Mouse (Mus musculus) layer of hippocampus, postnatal 10 days (tissue): ENCODE data around the gene Tceal3. TPM values are rescaled to one million over a fixed set of nuclear protein-coding genes. Genes with fewer than 3 reads are reported as not detected.
"Not testable (repeated sequence)": the region's sequence is repeated elsewhere in the genome, so short reads cannot be mapped to it uniquely, and the experiment has no call there.

Experiments used
- DNase-seq, 2 experiments: peaks; one replicate each; pipeline ENCODE4 v3.0.0; 2021; ENCODE audit warnings: low spot score in 2 of 2
- long read RNA-seq: library from polyadenylated mRNA; stranded (forward); transcript quantifications from one replicate; pipeline ENCODE4 v2.0.0, GENCODE M21; 2023
- total RNA-seq, 2 experiments: library from RNA; stranded (reverse); gene quantifications; 2 replicates each; pipeline ENCODE4 v1.2.3; 2021

Tceal3 gene
- 100 to 1,000 TPM; 138 to 140 TPM for total RNA-seq
- long read RNA-seq, transcript Tceal3-201 (3 exons, 1,116 nt), result major isoform, 97 of 135 reads
- long read RNA-seq, transcript Tceal3-205 (5 exons, 447 nt), result minor isoform, 7 of 135 reads
- long read RNA-seq, partial matches to known transcripts, result 2 of 135 reads
- long read RNA-seq, other reads (novel, unspliced or antisense), result 22 of 135 reads

DNA sequence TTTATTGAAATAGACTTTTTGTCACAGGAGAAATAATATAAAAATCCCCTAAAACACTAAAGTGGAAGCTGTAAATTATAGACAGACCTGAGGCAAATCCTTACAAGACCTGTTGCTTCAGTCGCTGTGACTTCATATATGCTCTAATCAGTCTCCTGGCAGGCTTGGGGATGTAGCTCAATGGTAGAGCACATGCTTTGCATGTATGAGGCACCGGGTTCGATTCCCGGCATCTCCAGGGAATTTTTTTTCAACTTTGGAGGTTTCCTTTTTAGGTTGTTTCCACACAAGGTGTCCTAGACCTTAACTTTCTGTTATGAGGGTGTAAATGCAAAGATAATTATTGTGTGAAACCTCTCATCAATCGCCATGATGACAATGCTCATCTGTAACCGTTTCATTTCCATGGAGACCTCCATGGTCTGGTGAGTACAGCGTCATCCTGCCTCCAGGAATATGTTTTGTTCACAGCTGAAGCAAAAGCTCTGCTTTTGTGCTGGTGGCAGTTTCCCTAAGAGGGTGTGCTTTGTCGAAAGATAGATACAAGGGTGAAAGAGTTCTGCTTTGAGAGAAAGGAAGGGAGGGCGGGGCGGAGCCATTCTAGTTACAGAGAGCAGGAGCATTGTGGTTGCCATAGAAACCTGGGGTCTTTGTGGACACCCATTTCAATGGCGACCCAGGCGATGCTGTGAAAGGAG, at the start of gene Tceal3:
Gene Tceal3, plus strand, starts transcription at position 644 of the 698 bp plus-strand sequence.
- DNase-seq, result peak; percentile 69 to 70

DNA sequence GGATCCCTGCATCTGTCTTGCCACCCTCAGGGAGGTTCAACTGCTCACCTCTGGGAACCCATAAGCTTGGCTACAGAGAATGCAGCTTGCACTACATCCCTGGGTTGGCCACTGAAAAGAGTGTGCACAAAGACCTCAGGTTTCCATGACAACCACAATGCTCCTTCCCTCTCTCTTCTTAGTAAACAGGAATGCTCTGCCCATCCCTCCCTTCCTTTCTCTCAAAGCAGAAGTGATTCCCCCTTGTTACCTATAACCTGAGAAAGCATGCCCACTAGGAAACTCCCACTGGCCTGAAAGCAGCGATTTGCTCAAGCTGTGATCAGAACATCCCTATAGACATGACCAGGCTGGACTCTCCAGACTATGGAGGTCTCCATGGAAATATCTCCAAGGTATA, 46.7 kb upstream of the Tceal3 start, which contains the start of gene Kir3dl2:
Gene Kir3dl2, minus strand, starts transcription at position 101 of the 400 bp plus-strand sequence.
- not testable (repeated sequence) for DNase-seq

DNA sequence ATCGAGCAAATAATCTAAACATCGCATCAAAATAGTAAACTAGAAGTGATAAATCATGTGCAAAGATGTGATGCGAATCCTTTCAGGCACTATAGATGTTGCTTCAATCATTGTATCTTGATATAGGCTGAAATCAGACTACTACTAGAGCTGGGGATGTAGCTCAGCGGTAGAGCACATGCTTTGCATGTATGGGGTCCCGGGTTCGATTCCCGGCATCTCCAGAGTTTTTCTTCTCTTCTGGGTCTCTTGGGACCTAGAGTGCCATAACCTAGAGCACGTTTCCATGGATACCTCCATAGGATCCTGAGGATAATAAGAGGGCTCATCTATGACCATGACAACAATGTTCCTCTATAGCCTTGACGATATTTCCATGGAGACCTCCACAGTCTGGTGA, 21.5 kb upstream of the Tceal3 start:
- DNase-seq, result not testable (repeated sequence)

DNA sequence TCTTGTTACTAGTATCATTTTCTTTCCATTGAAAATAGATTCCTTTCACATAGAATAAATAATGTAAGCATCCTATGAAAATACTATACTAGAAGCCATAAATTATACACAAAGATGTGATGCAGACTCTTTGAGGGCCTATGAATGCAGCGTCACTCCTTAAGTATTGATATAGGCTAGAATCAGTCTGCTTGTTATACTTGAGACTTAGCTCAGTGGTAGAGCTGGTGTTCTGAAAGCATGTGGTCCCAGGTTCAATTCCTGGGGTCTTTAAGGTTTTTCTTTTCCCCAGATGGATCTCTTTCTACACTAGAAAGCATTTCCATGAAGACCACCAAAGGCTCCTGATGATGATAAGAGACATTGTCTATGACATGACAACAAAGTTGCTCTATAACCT, 6.0 kb upstream of the Tceal3 start:
- DNase-seq, result no peak

DNA sequence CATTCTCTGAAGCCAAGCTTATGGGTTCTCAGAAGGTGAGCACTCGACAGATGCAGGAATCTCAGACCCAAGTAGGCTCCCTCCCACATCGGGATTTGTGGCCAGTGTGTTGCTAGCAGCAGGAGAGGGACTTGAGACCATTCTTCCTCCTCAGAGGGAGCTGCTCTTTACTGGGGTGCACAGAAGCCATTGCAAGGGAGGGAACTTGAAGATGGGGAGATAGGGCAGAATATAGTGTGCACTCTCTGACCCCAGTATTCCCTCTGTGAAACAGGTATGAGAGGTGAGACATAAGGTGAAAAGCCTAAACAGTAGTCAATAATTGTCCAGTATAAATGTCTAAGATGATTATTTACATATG, 235 bp downstream of the Tceal3 start:
- DNase-seq, result peak in 1 of 2 experiments; percentile 49

DNA sequence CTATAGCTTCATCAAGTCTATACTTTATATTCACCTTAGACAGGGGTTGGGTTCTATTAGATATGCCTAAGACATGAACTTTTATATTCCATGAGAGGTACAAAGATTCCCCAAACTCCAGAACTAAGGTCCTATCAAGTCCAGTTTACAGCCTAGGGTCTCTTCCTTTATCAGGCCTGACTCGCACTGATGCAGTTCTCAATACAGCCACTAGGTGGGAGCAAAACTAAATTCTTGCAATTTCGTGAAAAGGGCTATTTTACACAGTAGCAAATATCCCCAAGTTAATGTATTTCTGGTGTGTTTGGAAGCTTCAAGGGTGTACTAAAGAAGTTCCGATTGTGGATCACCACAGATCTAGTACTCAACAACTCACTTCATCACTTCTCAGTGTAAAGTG, 8.8 kb downstream of the Tceal3 start:
- DNase-seq, result peak; percentile 46 to 62

DNA sequence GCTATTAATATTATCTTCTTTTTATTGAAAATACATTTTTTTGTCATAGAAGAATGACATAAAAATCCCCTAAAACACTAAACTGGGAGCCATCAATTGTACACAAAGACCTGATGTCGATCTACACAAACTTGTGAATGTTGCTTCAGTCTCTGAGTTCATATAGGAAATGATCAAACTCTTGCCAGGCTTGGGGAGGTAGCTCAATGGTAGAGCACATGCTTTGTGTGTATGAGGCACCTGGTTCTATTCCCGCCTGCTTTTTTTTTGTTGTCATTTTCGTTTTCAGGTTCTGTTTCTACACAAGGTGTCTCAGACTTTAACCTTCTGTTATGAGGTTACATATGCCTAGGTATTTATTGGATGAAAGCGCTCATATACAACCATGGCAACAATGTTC, 16.3 kb downstream of the Tceal3 start:
- DNase-seq, result no peak

DNA sequence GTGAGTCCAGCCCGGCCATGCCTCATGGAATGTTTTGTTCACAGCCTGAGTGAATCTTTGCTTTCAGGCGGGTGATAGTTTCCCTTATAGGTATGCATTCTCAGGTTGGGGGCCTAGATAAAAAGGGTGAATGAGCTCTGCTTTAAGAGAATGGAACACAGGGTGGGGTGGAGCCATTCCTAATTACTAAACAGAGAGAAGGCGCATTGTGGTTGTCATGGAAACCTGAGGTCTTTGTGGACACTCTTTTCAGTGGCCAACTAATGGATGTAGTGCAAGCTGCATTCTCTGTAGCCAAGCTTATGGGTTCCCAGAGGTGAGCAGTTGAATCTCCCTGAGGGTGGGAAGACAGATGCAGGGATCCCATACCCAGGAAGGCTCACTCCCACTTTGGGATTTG, 16.8 kb downstream of the Tceal3 start:
- no peak for DNase-seq

DNA sequence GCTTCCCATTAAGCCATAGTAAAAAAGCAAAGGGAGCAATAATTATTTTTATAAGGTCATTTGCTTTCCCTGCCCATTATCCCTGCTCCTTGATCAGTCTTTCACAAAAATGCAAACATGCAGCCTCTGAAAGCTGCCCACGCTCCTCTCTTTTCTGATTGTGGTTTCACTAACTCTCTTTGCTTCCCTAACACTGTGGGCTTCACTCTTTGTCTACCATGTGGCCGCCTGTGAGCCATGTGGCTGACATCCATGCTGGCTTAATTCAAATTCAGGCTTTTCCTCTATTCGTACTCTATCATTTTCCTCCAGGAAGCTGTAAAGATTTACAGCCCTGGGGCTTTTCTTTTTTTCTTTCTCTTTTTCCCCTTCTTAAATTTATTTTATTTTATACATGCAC, 20.7 kb downstream of the Tceal3 start:
- no peak for DNase-seq

DNA sequence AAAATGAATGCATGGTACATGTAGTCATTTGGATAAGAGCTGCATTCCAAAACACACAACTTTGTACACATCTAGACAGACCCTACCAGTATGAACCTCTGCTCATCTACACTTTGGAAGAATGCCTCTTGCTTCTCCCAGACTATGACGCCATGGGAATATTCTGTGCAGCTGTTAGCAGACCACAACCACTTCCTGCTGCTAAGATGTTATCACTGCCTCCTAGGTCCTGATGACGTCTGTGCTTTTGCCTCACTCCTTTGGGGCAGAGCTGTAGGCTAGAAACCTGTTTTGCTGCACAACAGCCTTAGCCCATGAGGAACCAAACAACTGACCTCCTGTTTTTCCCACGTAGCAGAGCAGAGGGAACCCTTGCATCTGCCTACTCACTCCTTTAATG, 25.2 kb downstream of the Tceal3 start:
- DNase-seq, result not testable (repeated sequence)

DNA sequence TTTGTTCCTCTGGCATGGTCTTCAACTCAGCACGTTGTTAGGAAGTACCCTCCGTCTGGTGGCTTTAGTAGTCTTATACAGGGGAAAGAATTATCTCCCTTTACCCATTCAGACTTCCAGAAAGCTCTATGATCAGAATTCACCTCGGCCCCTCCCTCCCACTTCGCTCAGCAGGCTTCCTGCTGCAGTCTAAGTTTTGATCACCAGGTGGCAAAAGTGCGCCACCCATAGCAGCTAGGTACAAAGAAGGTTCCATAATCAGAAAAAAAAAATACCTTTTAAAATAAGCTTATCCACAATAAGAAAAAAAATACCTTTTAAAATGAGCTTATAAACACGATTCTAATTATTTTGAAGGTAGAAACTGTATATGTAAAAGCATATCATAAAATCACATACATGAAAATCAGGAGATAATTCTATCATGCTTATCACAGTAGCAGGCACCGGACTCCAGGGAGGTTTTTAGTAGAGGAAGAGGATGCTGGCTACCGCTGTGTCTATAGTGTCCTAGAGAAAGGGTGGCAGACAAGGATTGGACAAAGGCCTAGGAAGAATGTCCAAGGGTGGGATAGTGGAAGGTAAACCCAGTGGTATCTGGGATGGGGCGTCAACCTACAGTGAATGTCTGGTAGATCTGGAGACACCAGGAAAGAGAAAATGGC, 34.4 kb downstream of the Tceal3 start:
- DNase-seq, result peak; percentile 62 to 67

DNA sequence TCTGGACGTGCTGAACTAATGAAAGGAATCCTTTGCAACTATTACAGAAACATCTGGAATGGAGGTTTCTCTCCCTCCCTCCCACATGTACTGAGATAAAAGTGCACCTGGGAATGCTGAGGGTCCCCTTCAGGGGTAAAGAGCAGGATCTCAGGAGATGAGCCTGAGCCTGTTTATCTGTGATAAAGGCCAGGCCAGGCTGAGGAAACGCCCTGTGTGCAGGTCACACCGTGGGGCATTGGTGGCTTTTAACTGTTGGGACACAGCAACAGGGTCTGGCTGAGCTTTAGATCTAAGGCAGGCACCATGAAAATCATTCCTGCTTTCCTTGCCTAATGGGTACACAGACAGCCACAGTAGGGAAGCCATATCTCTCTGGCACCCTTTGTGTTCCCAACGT, 35.3 kb downstream of the Tceal3 start:
- no peak for DNase-seq

DNA sequence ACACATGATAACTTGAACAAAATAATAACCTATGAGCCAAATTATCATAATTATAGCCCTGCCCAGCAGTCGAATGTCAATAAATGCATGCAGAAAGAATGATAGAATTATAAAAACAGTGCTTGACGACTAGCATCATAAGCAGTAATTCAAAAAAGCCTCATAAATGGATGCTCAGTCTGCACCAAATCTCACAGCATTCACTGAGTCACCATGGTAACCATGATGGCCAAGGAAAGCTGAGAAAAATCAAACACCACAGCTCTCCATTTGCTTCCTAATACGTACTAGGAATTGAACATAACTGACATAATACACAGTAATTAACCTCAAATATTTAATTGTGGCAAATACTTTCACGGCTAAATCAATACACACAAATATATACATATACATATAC, 44.5 kb downstream of the Tceal3 start:
- no peak for DNase-seq

DNA sequence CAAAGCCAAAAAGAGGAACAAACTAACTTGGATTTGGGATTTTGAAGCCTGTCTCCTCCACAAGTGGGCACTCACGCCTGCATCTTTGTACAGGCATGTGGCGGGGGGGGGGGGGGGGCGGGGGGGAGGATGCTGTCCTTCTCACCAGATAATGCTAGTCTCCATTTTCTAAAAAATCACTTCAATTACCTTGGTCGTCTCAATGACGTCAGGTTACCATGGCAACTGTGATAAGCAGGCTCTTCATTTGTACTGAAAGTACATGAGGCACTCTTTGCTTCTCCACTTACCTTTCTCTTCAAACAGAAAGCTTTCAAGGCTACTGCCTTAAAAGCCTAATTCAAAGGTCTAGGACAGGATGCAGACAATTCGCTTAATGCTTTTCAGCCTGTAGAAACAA, 49.1 kb downstream of the Tceal3 start:
- peak in 1 of 2 experiments; percentile 14 for DNase-seq

DNA sequence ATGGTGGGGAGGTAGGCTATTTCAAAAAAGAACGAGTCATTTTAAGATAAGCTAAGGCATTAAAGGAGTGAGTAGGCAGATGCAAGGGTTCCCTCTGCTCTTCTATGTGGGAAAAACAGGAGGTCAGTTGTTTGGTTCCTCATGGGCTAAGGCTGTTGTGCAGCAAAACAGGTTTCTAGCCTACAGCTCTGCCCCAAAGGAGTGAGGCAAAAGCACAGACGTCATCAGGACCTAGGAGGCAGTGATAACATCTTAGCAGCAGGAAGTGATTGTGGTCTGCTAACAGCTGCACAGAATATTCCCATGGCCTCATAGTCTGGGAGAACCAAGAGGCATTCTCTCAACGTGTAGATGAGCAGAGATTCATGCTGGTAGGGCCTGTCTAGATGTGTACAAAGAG, 55.2 kb downstream of the Tceal3 start:
- DNase-seq, result not testable (repeated sequence)

DNA sequence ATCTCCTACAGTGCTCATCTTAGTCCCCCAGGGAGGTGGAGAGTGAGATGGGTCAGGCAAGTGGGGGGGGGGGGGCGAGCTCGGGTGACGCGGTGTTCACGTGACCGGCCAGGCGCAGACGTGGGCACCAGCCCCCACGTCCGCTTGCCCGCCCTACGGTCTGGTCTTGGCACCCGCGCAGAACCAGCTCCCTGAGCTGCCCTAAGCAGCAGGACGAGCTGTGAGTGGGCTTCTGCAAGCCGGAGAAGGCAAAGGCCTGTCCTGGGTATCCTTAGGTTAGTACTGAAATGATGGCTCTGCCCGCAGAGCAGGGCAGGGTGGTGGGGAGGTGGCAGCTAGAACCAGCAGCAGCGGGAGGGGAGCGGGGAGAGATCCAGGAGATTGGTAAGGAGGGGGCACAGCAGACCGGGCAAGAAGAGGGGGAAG, 75.7 kb downstream of the Tceal3 start:
- peak; percentile 39 to 53 for DNase-seq

DNA sequence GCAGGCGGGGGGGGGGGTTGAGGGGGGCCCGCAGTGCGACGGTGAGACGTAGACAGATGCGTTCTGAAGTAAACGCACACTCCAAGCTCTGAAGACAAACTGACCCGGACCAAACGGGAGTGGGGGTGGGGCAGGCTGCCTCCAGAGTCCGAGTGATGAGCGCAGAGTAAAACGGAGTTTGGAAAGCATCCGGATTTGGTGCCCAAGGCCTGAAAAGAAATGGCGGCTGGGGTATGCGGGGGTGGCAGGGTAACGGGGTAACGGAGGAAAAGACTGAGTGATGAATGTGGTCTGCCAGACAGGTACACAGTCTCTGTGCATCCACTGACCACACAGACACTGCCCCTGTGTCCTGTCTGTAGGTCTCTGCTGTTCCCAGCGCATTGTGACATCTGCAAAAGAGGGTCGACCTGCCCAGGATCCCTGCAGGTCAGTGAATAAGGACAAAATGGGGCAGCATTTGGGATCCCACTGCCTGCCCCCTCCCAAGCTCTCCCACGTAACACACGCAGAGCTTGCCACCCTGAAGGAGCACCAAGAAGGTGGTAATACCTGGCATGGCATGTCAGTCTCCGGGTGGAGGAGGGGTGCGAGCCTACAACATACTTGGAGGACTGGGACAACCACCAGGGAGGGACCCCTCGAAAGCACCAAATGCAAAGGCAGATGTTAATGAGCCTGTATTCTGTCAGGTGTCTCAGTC, 76.3 kb downstream of the Tceal3 start:
- peak; percentile 12 to 27 for DNase-seq

DNA sequence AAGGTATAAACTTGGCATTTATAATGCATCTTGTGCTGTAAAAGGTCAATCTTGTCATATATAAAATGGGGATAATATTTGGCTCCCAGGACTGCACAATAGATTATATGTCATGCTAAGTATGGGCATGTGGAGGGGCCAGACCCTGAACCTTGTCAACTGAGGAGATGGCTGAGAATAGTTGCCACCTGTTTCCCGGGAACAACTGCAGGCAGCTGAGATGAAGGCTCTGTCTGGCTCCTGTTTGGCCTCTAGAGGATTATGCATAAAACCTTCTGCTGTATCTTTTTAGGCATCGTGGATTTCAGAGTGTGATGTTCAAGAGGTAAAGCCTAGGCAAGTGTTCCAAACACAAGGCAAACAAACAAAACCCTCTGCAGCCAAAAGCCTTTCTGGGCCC, 78.2 kb downstream of the Tceal3 start:
- DNase-seq, result no peak

DNA sequence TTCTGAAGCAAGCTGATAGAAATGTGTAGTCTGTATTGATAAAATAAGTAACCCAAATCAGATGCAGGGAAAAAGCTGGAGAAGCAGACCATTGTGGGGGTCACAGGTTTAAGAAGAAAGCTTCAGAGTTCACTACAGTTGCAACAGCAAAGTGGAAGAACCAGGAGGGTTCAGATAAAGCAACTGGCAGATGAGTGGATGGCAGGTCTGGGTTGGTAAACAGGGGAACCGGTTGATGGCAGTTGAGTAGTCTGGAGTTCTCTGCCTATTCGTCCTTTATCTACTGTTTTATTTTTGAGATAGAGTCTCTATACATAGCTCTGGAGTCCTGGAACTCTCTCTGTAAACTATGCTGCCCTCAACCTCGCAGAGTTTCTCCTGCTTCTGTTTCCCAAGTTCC, 90.3 kb downstream of the Tceal3 start:
- DNase-seq, result no peak

DNA sequence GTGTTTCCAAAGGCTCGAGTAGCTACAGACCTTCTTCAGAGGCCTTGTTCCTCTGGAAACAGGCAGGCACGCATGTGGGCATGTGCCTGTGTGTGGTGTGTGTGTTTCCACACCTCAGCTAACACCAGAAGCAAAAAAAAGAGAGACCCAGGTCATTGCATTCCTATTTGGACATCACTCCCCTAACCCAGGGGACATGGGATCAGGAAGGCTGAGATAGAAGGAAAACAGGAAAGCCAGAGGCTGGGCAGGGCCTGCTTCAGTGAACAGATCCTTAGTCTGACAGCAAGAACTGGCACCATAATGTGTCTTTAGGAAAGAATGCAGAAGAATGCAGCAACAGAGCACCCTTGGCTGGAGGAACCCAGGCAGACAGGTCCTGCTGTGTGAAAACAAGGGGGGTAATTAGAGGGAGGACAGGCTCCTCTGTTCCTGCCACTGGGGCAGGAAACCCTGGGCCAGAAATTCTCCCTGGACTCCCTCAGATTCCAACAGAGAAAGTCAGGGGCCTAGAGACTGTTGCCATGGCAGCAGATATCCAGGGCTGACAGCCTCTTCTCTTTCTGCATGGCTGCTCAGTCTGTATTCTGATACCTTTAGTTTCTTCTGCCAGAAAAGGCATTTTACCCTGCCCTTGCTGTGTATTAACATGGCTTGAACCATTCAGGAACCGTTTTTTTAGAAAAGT, 101.1 kb downstream of the Tceal3 start:
- DNase-seq, result not testable (repeated sequence)

DNA sequence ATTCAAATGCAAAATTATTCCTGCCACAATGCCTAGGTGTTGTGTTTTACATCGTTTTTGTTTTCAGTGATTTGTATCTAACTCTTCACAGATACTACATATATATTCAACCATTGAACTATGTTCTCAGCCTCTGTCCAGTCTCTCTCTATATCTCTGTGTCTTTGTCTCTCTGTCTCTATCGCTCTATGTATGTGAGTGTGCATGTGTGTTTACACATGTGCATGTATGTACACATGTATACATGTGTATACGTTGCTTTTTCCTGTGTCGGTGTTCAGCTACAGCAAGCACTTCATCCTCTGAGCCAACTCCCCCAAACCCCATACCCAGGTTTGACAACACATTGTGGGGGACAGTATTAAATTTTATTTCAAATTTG, 101.6 kb downstream of the Tceal3 start:
- DNase-seq, result no peak
